Mouse (Mus musculus): Measurements from ENCODE around the gene Rasal3. TPM values are rescaled to one million over a fixed set of nuclear protein-coding genes. Genes with fewer than 3 reads are reported as not detected.

Rasal3 gene
- polyA plus RNA-seq, 1 experiment from 2014 or later, result 0.50 TPM

DNA sequence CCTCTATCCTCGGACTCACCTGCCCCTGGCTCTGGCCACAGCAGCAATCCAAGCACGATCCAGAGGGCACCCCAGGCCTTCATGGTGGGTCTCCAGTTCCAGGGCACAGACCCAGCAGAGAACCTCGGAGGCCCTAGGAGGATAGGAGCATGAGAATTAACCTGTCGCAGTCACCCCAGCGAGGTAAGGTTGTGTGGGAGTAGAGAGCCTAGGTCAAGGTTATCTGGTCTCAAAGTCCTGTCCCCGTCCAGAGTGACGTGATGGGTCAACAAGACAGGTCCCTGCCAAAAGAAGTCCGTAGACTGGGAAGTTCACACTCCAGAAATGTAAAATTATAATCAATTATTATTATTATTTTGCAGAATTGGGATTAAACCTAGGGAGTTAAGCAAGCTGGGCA, 17.4 kb upstream of the Rasal3 start:
- H3K27ac ChIP-seq, result no peak overlapping the region
- no peaks in the 10 kb centered on the region for H3K9me3 ChIP-seq
- H3K4me1 ChIP-seq, result no peaks in the 10 kb centered on the region
- peaks cover 15% of the 10 kb centered on the region for H3K27me3 ChIP-seq (ENCODE audit: poor library complexity, severe bottlenecking)
- H3K36me3 ChIP-seq (replicated peaks), result no peaks in the 10 kb centered on the region
- no peak overlapping the region for H3K4me3 ChIP-seq
- DNase-seq (ENCODE audit: extremely low spot score, low spot score), result no peak
- 83% methylated on average over 8 of the region's 8 CpGs for WGBS

DNA sequence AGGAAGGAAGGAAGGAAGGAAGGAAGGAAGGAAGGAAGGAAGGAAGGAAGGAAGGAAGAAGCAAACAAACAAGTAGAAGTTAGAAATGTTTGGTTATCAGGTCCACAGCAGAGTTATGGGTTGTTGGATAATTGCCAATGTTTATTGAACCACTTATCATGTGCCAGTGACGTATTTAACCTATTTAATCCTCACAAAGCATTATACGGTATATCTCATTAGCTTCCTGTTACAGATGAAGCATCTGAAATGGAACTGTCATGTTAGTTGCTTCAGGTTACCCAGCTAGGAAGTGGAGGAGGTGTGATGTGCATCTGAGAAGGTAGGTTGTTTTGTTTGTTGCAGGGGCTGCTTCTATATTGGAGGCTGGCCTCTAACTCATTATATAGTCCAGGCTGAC, 16.6 kb upstream of the Rasal3 start:
- 85% methylated on average over 2 of the region's 2 CpGs for WGBS
- H3K9me3 ChIP-seq, result no peaks in the 10 kb centered on the region
- no peaks in the 10 kb centered on the region for H3K4me1 ChIP-seq
- peaks cover 23% of the 10 kb centered on the region for H3K27me3 ChIP-seq (ENCODE audit: poor library complexity, severe bottlenecking)
- no peak for DNase-seq (ENCODE audit: extremely low spot score, low spot score)
- no peak overlapping the region for H3K27ac ChIP-seq
- no peaks in the 10 kb centered on the region for H3K36me3 ChIP-seq (replicated peaks)
- no peak overlapping the region for H3K4me3 ChIP-seq

DNA sequence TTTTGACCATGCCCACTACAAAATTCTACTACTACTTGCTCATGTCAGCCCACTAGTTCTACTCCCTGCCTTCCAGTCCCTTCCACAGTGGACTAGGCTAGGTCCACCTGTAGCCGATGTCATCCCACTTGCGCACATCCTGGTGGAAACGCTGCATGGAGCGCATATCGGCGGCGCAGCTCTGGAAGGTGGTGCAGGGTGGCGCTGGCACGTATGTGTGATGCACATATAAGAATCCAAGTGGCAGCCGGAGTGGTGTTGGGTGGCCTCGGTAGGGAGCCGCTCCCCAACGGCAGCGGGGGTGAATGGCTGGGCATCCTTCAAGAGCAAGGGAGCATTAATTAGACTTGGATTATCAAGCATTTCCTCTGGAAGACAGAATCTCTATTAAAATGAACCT, 13.4 kb upstream of the Rasal3 start:
- no peak overlapping the region for H3K4me3 ChIP-seq
- no peaks in the 10 kb centered on the region for H3K36me3 ChIP-seq (replicated peaks)
- no peaks in the 10 kb centered on the region for H3K4me1 ChIP-seq
- H3K27me3 ChIP-seq (ENCODE audit: poor library complexity, severe bottlenecking), result peaks cover 29% of the 10 kb centered on the region
- H3K27ac ChIP-seq, result no peak overlapping the region
- WGBS, result 96% methylated on average over 14 of the region's 14 CpGs
- H3K9me3 ChIP-seq, result no peaks in the 10 kb centered on the region
- DNase-seq (ENCODE audit: extremely low spot score, low spot score), result no peak

DNA sequence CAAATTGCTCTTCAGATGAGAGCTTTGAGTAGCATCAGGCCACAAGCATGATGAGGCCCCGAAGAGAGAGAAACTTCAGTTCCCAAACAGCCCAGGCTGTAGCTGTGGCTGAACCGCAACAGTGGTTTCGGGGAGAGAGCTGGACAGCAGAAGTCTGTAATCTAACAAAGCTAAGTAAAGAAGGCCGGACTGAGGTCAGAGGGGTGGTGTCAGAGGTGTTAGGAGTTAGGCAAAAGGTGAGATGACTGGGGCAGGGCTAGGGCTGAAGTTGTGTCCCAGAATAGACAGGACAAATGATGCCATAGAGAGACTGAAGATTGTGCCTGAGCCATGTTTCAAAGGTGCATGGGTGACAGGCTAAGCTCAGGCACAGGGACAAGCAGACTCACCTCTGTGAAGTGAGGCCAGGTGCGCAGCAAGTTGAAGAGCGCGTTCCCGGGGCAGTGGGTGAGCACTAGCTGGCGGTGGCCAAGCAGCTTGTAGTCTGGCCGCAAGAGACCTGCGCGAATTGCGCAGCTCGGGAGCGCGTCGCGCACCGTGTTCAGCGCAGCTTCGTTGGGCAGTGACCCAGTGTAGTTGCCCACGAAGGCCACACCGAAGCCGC, 12.1 kb upstream of the Rasal3 start:
- WGBS, result 52% methylated on average over 24 of the region's 24 CpGs
- H3K4me1 ChIP-seq, result no peaks in the 10 kb centered on the region
- no peak overlapping the region for H3K4me3 ChIP-seq
- no peak overlapping the region for H3K27ac ChIP-seq
- DNase-seq (ENCODE audit: extremely low spot score, low spot score), result no peak
- H3K36me3 ChIP-seq (replicated peaks), result no peaks in the 10 kb centered on the region
- H3K27me3 ChIP-seq (ENCODE audit: poor library complexity, severe bottlenecking), result peaks cover 29% of the 10 kb centered on the region
- H3K9me3 ChIP-seq, result no peaks in the 10 kb centered on the region

DNA sequence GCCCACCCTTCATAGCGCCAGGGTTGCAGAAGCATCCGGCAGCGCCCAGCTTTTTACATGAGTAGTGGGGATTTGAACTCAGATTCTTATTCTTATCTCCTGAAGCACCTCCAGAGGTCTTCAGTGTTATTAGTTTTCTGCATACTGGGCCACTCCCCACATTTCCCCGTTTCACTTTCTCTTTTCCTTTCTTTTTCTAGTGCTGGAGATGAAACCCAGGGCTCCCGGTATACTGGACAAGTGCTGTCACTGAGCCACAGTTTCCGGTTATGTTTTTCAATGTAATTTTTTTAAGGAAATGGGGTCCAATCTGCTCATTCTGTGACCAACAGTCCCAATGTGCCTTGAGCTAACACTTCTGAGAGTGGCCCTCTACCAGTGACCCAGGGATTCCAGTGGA, 8.5 kb upstream of the Rasal3 start:
- Histone ChIP-seq H3K4me3 (no peak overlapping the region), H3K27ac (no peak overlapping the region), H3K27me3 (ENCODE audit: poor library complexity, severe bottlenecking) (peaks cover 25% of the 10 kb centered on the region), H3K4me1 (no peaks in the 10 kb centered on the region), H3K36me3 (replicated peaks) (no peaks in the 10 kb centered on the region), H3K9me3 (no peaks in the 10 kb centered on the region)
- 90% methylated on average over 6 of the region's 6 CpGs for WGBS
- no peak for DNase-seq (ENCODE audit: extremely low spot score, low spot score)

DNA sequence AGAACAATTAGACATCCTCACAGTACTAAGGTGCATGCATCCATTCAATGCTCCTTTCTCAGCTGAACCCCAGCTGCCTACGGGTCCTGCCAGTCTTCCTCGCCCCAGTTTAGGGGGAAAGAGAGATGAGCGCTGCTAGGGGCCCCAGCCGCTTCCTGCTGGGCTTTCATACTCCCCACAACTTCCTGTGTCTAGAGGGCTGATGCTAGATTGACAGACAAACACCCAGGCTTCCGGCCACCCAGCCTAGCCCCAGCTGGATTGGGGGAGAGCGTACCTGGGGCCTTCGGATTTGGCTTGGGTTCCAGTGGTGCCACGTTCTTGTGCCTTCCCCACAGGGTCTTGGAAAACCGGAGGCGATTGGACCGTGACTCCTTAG, 615 bp downstream of the Rasal3 start:
- Histone ChIP-seq H3K27ac (no peak overlapping the region), H3K4me3 (no peak overlapping the region; the same call in 1 of the 2 replicates), H3K9me3 (no peaks in the 10 kb centered on the region), H3K27me3 (ENCODE audit: poor library complexity, severe bottlenecking) (peaks cover 29% of the 10 kb centered on the region), H3K36me3 (replicated peaks) (no peaks in the 10 kb centered on the region), H3K4me1 (no peaks in the 10 kb centered on the region)
- WGBS, result 73% methylated on average over 11 of the region's 11 CpGs
- DNase-seq (ENCODE audit: extremely low spot score, low spot score), result no peak

DNA sequence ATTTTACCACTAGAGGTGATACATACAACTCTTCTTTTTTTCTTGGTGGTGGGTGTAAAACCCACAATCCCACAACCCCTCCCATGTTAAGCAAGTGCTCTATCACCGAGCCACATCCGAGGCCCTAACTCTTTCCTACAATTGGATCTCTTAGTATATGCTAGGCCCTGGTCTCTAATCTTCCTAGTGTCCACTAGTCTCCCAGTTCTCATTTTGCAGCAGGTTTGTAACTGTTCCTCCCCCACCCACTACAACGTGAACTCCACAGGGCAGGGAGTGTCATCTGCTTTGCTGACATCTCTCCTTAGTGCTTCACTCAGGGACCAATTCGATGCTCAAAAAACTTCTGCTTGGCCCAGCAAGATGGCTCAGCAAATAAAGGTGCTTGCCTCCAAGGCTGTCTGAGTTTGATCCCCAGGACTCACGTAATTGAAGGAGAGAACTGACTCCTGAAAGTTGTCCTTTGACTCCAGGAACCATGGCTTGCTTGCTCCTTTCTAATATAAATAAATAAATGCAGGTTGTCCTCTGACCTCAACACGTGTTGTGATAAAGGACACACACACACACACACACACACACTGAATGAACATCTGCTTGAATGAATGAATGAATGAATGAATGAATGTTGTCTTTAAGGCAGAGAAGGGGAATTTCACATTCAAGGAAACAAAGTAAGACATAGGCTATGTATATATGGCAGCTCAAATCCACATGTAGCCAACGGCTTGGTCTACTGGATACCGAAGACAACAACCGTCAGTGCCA, 1.2 kb downstream of the Rasal3 start:
- Histone ChIP-seq H3K9me3 (no peaks in the 10 kb centered on the region), H3K36me3 (replicated peaks) (no peaks in the 10 kb centered on the region), H3K27me3 (ENCODE audit: poor library complexity, severe bottlenecking) (peaks cover 35% of the 10 kb centered on the region), H3K27ac (no peak overlapping the region), H3K4me3 (no peak overlapping the region; the same call in 1 of the 2 replicates), H3K4me1 (no peaks in the 10 kb centered on the region)
- WGBS, result 84% methylated on average over 9 of the region's 9 CpGs
- no peak for DNase-seq (ENCODE audit: extremely low spot score, low spot score)

DNA sequence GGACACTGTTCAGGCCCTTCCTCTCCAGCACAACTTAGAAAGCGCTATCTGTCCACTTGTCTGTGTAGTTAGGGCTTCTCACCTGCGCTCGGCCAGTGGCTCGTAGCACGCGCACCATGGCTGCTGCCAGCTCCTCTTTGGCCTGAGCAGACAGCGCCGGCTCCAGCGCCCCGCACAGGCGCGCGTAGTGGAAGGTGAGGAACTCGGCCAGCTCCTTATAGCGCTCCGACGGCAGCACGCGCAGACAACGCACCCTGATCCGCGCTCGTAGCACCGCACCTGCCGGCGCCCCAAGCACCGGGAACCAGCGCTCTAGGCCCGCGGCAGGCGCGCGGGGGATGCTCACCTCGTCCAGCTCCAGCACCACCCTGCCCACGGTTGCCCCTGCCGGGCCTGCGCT, 7.1 kb downstream of the Rasal3 start:
- Histone ChIP-seq H3K4me3 (peak overlapping the region; percentile 36), H3K36me3 (replicated peaks) (no peaks in the 10 kb centered on the region), H3K27me3 (ENCODE audit: poor library complexity, severe bottlenecking) (peaks cover 94% of the 10 kb centered on the region), H3K9me3 (no peaks in the 10 kb centered on the region), H3K27ac (0 out of 2 replicates have a peak overlapping the region, but pooled peaks have one; percentile 8), H3K4me1 (peaks cover 16% of the 10 kb centered on the region)
- 4% methylated on average over 37 of the region's 37 CpGs for WGBS
- no peak for DNase-seq (ENCODE audit: extremely low spot score, low spot score)

DNA sequence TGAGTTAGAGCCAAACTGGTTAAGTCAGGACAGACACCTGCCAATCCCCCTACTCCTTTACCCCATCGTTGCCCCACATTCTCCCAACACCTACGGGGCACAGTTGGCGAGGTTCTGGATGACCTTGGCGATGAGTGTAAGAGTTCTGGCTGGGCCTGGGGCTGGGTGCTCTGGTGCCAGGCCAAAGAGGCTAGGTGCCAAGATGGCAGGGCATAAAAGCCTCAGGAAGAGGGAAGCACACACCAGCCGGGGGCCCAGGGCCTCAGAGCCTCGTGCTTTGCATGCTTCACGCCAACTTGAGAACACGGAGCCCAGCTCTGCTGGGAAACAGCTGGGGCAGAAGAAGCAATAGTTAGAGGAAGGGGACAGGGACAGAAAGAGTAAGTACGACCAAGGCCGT, 9.4 kb downstream of the Rasal3 start:
- Histone ChIP-seq H3K27ac (no peak overlapping the region), H3K27me3 (ENCODE audit: poor library complexity, severe bottlenecking) (peaks cover 92% of the 10 kb centered on the region), H3K4me1 (peaks cover 24% of the 10 kb centered on the region), H3K9me3 (no peaks in the 10 kb centered on the region), H3K4me3 (no peak overlapping the region), H3K36me3 (replicated peaks) (no peaks in the 10 kb centered on the region)
- 88% methylated on average over 10 of the region's 10 CpGs for WGBS
- no peak for DNase-seq (ENCODE audit: extremely low spot score, low spot score)

DNA sequence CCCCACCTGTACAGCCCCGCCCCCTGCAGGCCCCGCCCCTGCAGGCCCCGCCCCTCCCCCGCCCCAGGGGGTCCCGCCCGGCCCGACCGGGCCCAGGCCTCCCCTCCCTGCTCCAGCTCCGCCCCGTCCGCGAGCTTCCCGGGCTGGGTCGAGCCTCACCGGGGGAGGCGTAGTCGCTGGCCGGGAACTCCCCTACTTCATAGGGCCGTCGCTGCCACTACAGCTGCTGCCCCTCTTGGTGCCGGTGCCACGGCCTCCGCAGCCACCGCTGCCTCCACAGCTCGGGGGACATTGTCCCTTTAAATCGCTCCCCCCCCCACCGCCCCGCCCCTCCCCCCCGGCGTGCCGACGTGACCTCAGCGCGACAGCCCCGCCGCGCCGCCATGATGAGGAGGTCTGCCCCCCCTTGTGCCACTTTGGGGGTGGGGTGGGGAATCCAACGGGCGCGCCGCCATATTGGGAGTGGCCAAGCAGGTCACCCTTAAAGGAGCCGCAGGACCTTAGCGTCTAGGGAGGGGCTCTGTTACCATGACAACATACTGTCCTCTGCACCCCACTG, 14.2 kb downstream of the Rasal3 start, which contains the start of gene Wiz:
TSS of gene Wiz (minus strand) at position 339 of the 559 bp plus-strand sequence.
- Histone ChIP-seq H3K27me3 (ENCODE audit: poor library complexity, severe bottlenecking) (peaks cover 54% of the 10 kb centered on the region), H3K36me3 (replicated peaks) (peaks cover 10% of the 10 kb centered on the region), H3K27ac (peak within 1 kb of the TSS; percentile 96), H3K4me3 (peak within 1 kb of the TSS; percentile 88), H3K9me3 (no peaks in the 10 kb centered on the region), H3K4me1 (peaks cover 34% of the 10 kb centered on the region)
- 0% methylated on average over 38 of the region's 44 CpGs for WGBS
- DNase-seq (ENCODE audit: extremely low spot score, low spot score), result peak; percentile 90

DNA sequence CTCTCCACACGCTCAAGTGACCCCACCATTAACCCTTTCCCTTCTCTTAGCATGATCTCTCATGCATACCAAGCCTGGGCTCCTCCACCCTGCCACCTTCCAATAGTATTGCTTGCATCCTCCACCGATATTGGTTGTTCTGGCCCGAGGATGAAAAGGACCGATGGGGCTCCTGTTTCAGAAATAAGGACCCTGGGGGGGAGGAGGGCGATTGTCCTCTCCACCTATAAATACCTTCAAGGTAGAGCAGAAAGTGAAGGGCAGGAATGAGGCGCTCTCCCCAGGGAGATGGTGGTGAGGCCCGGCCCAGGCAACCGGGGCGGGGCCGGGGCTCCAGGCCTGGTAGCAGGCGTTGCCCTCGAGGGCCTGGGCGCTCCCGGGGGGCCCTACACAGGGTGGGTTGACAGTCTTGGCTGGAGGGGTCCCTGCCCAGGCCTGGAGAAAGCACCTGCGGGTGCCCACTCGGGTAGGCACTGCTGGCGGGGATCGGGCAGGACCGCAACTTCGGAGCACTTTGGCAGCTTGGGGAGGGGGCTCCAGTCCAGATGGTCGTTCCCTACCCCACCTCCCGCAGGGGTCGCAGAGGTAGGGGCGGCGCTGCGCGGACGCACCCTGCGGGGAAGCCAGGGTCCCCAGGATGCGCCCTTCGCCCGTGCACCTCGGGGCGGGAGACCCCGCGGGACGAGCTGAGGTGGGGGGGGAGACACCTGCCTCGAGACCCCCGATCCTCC, 14.8 kb downstream of the Rasal3 start:
- Histone ChIP-seq H3K4me3 (peak overlapping the region; percentile 88), H3K36me3 (replicated peaks) (peaks cover 17% of the 10 kb centered on the region), H3K4me1 (peaks cover 34% of the 10 kb centered on the region), H3K27ac (peak overlapping the region; percentile 96), H3K27me3 (ENCODE audit: poor library complexity, severe bottlenecking) (peaks cover 47% of the 10 kb centered on the region), H3K9me3 (no peaks in the 10 kb centered on the region)
- WGBS, result under 1% methylated on average over 38 of the region's 39 CpGs
- DNase-seq (ENCODE audit: extremely low spot score, low spot score), result peak; percentile 35

DNA sequence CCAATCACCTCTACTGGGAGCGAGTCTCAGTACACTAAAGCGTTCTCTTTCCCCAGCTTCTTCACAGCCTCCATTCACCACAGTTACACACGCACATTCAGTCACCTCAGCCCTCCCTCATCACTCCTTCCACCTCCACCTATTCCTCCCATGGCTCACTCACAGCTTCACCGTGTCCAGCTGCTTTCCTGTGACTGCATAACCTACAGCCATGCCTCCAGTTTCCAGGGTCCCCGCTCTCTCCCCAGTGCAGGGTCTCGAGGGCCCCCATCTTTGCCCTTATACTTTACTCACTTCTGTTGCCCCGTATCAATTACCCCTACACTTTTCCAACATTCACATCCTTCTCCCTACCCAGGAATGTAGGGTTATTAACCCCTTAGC, 15.4 kb downstream of the Rasal3 start:
- Histone ChIP-seq H3K4me1 (peaks cover 34% of the 10 kb centered on the region), H3K27me3 (ENCODE audit: poor library complexity, severe bottlenecking) (peaks cover 42% of the 10 kb centered on the region), H3K9me3 (no peaks in the 10 kb centered on the region), H3K27ac (peak overlapping the region; percentile 96), H3K4me3 (peak overlapping the region; percentile 88), H3K36me3 (replicated peaks) (peaks cover 22% of the 10 kb centered on the region)
- DNase-seq (ENCODE audit: extremely low spot score, low spot score), result no peak
- 40% methylated on average over 7 of the region's 7 CpGs for whole genome bisulfite sequencing

All from forebrain, embryonic 10.5 days (tissue).